Mouse (Mus musculus) small intestine, adult 2 months (tissue): Measurements from ENCODE around the gene Mx1. TPM values are rescaled to one million over a fixed set of nuclear protein-coding genes. Genes with fewer than 3 reads are reported as not detected.

Experiments used
- H3K27ac ChIP-seq: fragments of 200-500 bp; 2 replicates; pipeline ENCODE4 v1.5.1; 2012; ENCODE audit warnings: low read depth, low read length, control low read depth, inconsistent platforms; ENCODE audit not compliant: insufficient read depth
- H3K27me3 ChIP-seq: fragments of 200-500 bp; 2 replicates; pipeline ENCODE4 v1.6.1; 2012; ENCODE audit warnings: mild to moderate bottlenecking, moderate library complexity, low read length, inconsistent platforms; ENCODE audit not compliant: control insufficient read depth, insufficient read depth
- H3K36me3 ChIP-seq: fragments of 200-500 bp; 2 replicates; pipeline ENCODE4 v1.6.1; 2012; ENCODE audit warnings: mild to moderate bottlenecking, low read length, control low read depth, inconsistent platforms; ENCODE audit not compliant: control insufficient read depth, insufficient read depth
- H3K4me1 ChIP-seq: fragments of 200-500 bp; 2 replicates; pipeline ENCODE4 v1.6.1; 2012; ENCODE audit warnings: low read length, inconsistent platforms, mixed read lengths; ENCODE audit not compliant: control insufficient read depth, insufficient read depth, insufficient read length
- H3K4me3 ChIP-seq: fragments of 200-500 bp; 2 replicates; pipeline ENCODE4 v1.5.1; 2012; ENCODE audit warnings: low read depth, mild to moderate bottlenecking, control low read depth, inconsistent platforms, low read length, moderate library complexity
- CTCF ChIP-seq: fragments of 200-500 bp; IDR thresholded peaks from 2 replicates; pipeline ENCODE4 v1.5.1; 2012; ENCODE audit warnings: low read depth, mild to moderate bottlenecking, control low read depth, inconsistent platforms, low read length, moderate library complexity, mixed read lengths; ENCODE audit not compliant: insufficient replicate concordance, insufficient read length; ENCODE audit errors: extremely low read depth
- POLR2A ChIP-seq: fragments of 200-500 bp; IDR thresholded peaks from 2 replicates; pipeline ENCODE4 v1.6.1; 2012; ENCODE audit warnings: low read depth, mild to moderate bottlenecking, control low read depth, inconsistent platforms, low read length, moderate library complexity
- WGBS: fragments of 180-500 bp; shearing (Covaris S2); methylation state at CpG from one replicate; pipeline ENCODE4 v1.1.7; 2018; 5-methylcytosine and 5-hydroxymethylcytosine counted together
- polyA plus RNA-seq: library from polyadenylated mRNA; depleted of rRNA; stranded (reverse); fragments of >200 nt; gene quantifications from 2 replicates; pipeline ENCODE4 v1.2.3, GENCODE M21; 2012

Gene Mx1
- polyA plus RNA-seq, 1 experiment, result 1.2 TPM

DNA sequence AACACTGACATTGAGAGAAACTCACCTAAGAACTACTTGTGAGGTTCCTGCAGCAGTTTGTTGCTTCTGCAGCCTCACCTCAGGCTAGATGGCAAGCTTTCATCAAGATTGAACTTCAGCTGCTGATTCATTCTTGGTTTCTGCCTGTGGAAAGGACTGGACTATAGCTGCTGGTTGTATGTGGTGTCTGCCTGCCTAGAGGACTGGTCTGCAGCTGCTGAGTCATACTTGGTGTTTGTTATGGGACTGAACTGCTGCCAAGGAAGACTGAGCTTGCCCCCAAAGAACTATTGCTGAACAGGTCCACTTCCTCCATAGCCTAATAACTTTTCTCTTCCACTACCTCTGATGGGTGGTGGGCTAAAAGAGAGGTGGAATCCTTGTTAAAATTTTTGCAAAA is 15.3 kb downstream of the Mx1 start:
- Histone ChIP-seq H3K4me3 (no peak overlapping the region), H3K36me3 (no peaks in the 10 kb centered on the region), H3K4me1 (no peaks in the 10 kb centered on the region), H3K27me3 (no peaks in the 10 kb centered on the region), H3K27ac (no peak overlapping the region)
- TF ChIP-seq CTCF (no peak), POLR2A (no peak)

DNA sequence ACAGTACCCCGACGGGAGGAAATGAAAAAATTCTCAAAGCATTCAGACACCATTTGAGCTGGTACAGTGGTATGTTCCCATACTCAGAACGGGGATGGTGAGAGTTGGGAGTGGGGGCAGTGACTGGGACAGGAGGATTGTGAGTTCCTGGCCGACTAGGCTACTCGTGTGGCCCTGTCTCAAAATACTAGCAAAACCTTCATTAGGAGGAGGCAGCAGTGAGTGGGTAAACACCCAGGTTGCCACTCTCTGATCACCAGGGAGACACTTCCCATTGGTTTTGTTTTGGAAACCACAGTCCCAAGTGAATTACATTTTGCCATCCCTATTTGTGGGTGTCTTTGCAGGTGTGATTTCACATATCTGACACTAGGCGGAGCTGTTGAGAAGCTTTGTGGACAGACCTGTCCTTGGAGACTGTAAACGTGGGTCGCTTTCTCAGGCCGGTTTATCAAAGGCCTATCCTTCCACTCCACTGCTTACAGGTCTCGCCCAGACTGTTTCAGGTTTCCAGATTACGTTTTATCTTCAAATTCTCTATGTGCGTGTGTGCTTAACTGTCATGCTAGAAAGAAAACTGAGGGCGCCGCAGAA is 18.9 kb downstream of the Mx1 start:
- Histone ChIP-seq H3K27me3 (no peaks in the 10 kb centered on the region), H3K4me1 (no peaks in the 10 kb centered on the region), H3K27ac (no peak overlapping the region), H3K4me3 (no peak overlapping the region), H3K36me3 (no peaks in the 10 kb centered on the region)
- TF ChIP-seq CTCF (peak; percentile 65; the same call in 1 of the 2 replicates), POLR2A (no peak)
- WGBS, result 46% methylated on average over 14 of the region's 14 CpGs

DNA sequence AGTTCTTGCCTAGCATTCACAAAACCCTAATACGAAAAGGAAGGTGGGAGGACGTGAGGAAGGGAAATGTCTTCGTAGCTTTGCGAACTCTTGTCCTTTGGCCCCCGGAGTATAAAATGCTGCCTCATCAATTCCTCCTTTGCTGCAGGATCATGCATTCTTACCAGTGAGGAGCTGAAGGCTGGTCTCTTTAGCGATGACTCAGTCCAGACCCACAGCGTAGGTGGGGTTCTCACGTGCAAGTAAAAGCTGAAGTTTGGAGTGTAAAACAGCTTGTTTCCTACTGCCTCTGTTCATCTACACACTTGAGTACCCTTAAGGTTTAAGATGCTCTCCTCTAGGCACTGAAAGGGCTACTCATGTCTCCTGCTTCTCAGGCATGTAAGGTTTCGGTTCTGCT is 20.7 kb downstream of the Mx1 start:
- H3K27me3 ChIP-seq, result no peaks in the 10 kb centered on the region
- no peaks in the 10 kb centered on the region for H3K36me3 ChIP-seq
- TF ChIP-seq POLR2A (no peak), CTCF (no peak)
- H3K4me3 ChIP-seq, result no peak overlapping the region
- no peak overlapping the region for H3K27ac ChIP-seq
- WGBS, result 80% methylated on average over 9 of the region's 9 CpGs
- H3K4me1 ChIP-seq, result no peaks in the 10 kb centered on the region

DNA sequence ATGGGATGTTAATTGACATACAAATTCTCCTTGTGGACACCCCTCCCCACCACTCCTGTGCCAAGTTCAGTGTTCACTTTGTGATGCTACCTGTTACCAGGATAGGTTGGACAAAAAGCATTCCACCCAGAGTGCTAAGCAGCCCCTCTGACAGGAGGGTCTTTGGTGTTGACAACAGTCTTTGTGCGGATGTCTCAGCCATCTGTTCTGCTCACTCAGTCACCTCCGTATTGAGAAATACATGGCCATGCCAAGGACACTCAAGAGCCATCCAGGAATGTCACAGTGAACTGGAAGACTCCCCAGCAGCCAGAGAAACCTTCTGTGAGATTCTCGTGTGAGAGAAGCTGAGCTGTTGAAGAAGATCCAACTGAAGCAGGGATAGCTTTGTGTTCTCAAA is 24.5 kb downstream of the Mx1 start:
- TF ChIP-seq POLR2A, result no peak
- TF ChIP-seq CTCF, result no peak
- Histone ChIP-seq H3K27me3 (no peaks in the 10 kb centered on the region), H3K27ac (no peak overlapping the region), H3K4me3 (no peak overlapping the region), H3K36me3 (no peaks in the 10 kb centered on the region), H3K4me1 (no peaks in the 10 kb centered on the region)
- WGBS, result 83% methylated on average over 3 of the region's 3 CpGs

DNA sequence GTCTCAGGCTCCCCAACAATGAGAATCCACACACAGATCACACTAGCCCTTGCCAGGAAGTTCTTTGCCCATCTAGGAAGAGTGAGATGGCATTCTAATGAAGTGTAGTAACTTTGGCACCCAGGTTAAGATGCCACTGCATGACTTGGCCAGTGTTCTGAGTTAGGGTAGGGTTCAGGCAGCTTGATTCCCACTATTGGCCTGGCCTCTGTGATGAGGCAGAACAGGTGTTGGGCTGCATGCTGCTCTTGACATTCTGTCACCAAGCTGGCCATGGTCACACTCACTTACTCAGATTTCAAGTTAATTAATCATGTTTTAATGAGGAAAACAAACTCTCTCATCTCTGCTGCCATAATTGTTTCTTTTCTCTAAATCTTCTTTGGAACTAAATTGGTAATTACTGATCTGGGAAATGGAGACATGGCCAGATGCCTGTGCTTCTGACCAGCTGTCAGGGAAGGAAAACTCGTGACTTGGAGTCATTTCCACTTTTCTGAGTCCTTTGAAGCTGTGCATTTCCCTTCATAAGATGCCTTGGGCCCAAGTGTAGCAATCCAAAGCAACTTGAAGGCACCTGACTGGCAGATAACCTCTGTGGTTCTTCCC is 25.2 kb downstream of the Mx1 start:
- Histone ChIP-seq H3K36me3 (no peaks in the 10 kb centered on the region), H3K4me3 (no peak overlapping the region), H3K4me1 (no peaks in the 10 kb centered on the region), H3K27ac (no peak overlapping the region), H3K27me3 (no peaks in the 10 kb centered on the region)
- TF ChIP-seq CTCF (no peak), POLR2A (no peak)
- 61% methylated on average over 1 of the region's 1 CpGs for WGBS

DNA sequence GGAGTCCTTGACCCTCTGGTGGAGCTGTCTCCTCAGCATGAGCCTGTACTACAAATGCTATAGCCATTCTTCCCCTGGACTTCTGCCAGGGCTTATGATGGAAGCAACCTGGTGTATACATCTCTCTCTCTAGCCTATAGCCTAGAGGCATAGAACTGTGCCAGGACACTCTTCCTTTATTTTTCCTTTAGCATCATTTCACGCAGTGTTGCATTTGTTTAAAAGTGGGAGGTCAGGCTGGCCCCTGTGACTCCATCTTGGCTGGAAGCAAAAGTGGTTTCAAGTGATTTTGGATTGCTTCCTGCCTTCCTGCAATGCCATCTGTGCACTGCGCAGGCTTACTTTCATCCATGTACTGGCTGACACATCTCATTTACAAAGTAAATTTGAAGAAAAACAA is 28.5 kb downstream of the Mx1 start:
- whole genome bisulfite sequencing, result 83% methylated on average over 2 of the region's 2 CpGs
- no peak for TF ChIP-seq POLR2A
- TF ChIP-seq CTCF, result no peak
- Histone ChIP-seq H3K27ac (no peak overlapping the region), H3K4me3 (no peak overlapping the region), H3K27me3 (no peaks in the 10 kb centered on the region), H3K36me3 (no peaks in the 10 kb centered on the region), H3K4me1 (no peaks in the 10 kb centered on the region)

DNA sequence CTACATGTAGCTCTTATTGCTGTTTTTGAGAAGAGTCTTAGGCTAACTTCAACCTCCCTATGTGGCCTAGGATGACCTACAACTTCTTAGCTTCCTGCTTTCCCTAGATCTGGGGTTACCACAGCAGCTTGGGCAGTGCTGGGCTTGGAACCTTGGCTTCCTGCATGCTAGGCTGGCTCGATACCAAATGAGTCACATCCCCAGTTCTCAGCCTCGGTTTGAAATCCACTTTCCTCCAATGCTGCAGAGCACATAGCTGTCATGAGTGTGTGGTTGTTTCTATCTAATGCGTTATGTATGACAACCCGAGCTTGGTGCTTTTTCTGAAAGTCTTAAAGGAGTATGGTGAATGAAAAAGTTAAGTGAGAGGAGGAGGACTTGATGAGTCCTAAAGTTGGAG is 31.4 kb downstream of the Mx1 start:
- Histone ChIP-seq H3K27ac (no peak overlapping the region), H3K4me1 (no peaks in the 10 kb centered on the region), H3K4me3 (no peak overlapping the region), H3K36me3 (no peaks in the 10 kb centered on the region), H3K27me3 (no peaks in the 10 kb centered on the region)
- no peak for TF ChIP-seq CTCF
- TF ChIP-seq POLR2A, result no peak
- 46% methylated on average over 4 of the region's 4 CpGs for WGBS

DNA sequence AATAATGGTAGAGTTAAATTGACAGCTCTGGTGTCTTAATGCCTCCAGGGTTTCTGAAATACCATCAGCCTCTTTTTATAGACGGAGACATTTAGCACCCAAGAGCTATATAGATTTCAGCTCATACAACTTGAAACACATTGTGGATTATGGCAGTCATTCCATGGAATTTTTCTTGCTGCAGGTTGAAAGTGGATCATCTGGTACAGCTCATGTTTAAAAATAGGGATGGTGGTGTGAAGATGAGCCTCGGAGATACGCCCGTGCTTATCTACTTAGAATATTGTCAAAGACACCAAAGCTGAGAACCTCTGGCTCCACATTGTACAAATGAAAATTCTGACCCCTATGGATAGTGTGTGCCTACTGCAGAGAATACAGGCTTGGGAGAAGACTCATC is 32.6 kb downstream of the Mx1 start:
- Histone ChIP-seq H3K27me3 (no peaks in the 10 kb centered on the region), H3K27ac (no peak overlapping the region), H3K4me1 (no peaks in the 10 kb centered on the region), H3K4me3 (no peak overlapping the region), H3K36me3 (no peaks in the 10 kb centered on the region)
- WGBS, result 94% methylated on average over 4 of the region's 4 CpGs
- TF ChIP-seq CTCF (no peak), POLR2A (no peak)
